Mouse (Mus musculus) adrenal gland, postnatal 14 days (tissue): ENCODE results near the gene Cpne2. TPM values are rescaled to one million over a fixed set of nuclear protein-coding genes. Genes with fewer than 3 reads are reported as not detected.

Source experiments
- DNase-seq: peaks from one replicate; pipeline ENCODE4 v3.0.0; 2021; ENCODE audit warnings: mixed read lengths
- total RNA-seq: library from RNA; stranded (reverse); gene quantifications from 2 replicates; pipeline ENCODE4 v1.2.3, GENCODE M21; 2021

The Cpne2 gene
- total RNA-seq, 1 experiment from 2014 or later = 13.5 TPM

GRCm38 (mm10) chr8:94535631-94536030 is 2.8 kb downstream of the Cpne2 start:
- DNase-seq = no peak

- DNase-seq = no peak
These were observed 4.7 kb downstream of the Cpne2 start for GRCm38 (mm10) chr8:94537456-94537855.

- DNase-seq = no peak
These were observed 7.2 kb downstream of the Cpne2 start for GRCm38 (mm10) chr8:94540025-94540424.

GRCm38 (mm10) chr8:94540889-94541795 is 8.4 kb downstream of the Cpne2 start:
- DNase-seq = no peak

GRCm38 (mm10) chr8:94543981-94544380 is 11.2 kb downstream of the Cpne2 start:
- DNase-seq = no peak

- no peak for DNase-seq
These were observed 16.3 kb downstream of the Cpne2 start for GRCm38 (mm10) chr8:94549041-94549440.

GRCm38 (mm10) chr8:94549482-94549881 is 16.7 kb downstream of the Cpne2 start:
- no peak for DNase-seq

GRCm38 (mm10) chr8:94549998-94550397 is 17.2 kb downstream of the Cpne2 start:
- DNase-seq = no peak

- no peak for DNase-seq
These were observed 19.0 kb downstream of the Cpne2 start for GRCm38 (mm10) chr8:94551471-94552422.

GRCm38 (mm10) chr8:94552696-94553095 is 19.9 kb downstream of the Cpne2 start:
- no peak for DNase-seq

- DNase-seq = peak; percentile 83
These were observed 24.5 kb downstream of the Cpne2 start for GRCm38 (mm10) chr8:94557281-94557680.

GRCm38 (mm10) chr8:94561256-94561655 is 28.5 kb downstream of the Cpne2 start:
- DNase-seq = no peak

- peak; percentile 51 for DNase-seq
These were observed 31.6 kb downstream of the Cpne2 start for GRCm38 (mm10) chr8:94564421-94564820.

GRCm38 (mm10) chr8:94566033-94566432 is 33.2 kb downstream of the Cpne2 start:
- DNase-seq = no peak

- no peak for DNase-seq
These were observed 33.8 kb downstream of the Cpne2 start for GRCm38 (mm10) chr8:94566446-94567158.

GRCm38 (mm10) chr8:94567159-94567849 is 34.5 kb downstream of the Cpne2 start:
- DNase-seq = no peak

GRCm38 (mm10) chr8:94568098-94568497 is 35.3 kb downstream of the Cpne2 start:
- no peak for DNase-seq

GRCm38 (mm10) chr8:94569419-94569818 is 36.6 kb downstream of the Cpne2 start:
- DNase-seq = no peak

- DNase-seq = no peak
These were observed 39.1 kb downstream of the Cpne2 start for GRCm38 (mm10) chr8:94571896-94572295.

- DNase-seq = no peak
These were observed 41.5 kb downstream of the Cpne2 start for GRCm38 (mm10) chr8:94574159-94574907.

- no peak for DNase-seq
These were observed 42.4 kb downstream of the Cpne2 start for GRCm38 (mm10) chr8:94575148-94575547.
